Mouse (Mus musculus): ENCODE data around the gene Gpr15. TPM values are rescaled to one million over a fixed set of nuclear protein-coding genes. Genes with fewer than 3 reads are reported as not detected.

Gene Gpr15
- polyA plus RNA-seq, 1 experiment from 2014 or later: not detected

GRCm38 (mm10) chr16:58682046-58682445 lies 36.8 kb downstream of the Gpr15 start:
- no peaks in the 10 kb centered on the region for H3K9me3 ChIP-seq (ENCODE audit: control insufficient read depth, low read length)
- H3K4me3 ChIP-seq (ENCODE audit: low read length): no peak overlapping the region
- no peak overlapping the region for H3K27ac ChIP-seq (ENCODE audit: low read depth, low read length)
- H3K27me3 ChIP-seq (ENCODE audit: control insufficient read depth, insufficient read depth, low read length): no peaks in the 10 kb centered on the region
- H3K9ac ChIP-seq (ENCODE audit: low read depth, low read length): no peak overlapping the region
- no peaks in the 10 kb centered on the region for H3K4me1 ChIP-seq (ENCODE audit: control insufficient read depth, insufficient read depth, low read length)
- ATAC-seq (ENCODE audit: low FRiP score, low TSS enrichment): no peak
- 94% methylated on average over 6 of the region's 6 CpGs for WGBS
- peaks cover 19% of the 10 kb centered on the region; the same call in 1 of the 2 replicates for H3K36me3 ChIP-seq (ENCODE audit: control insufficient read depth, insufficient read depth, low read length)
- no peak overlapping the region for H3K4me2 ChIP-seq (replicated peaks; ENCODE audit: low read depth, low read length)

GRCm38 (mm10) chr16:58678660-58679059 lies 40.2 kb downstream of the Gpr15 start:
- Histone ChIP-seq H3K27ac (ENCODE audit: low read depth, low read length) (no peak overlapping the region), H3K36me3 (ENCODE audit: control insufficient read depth, insufficient read depth, low read length) (peaks cover 43% of the 10 kb centered on the region), H3K4me3 (ENCODE audit: low read length) (no peak overlapping the region), H3K9me3 (ENCODE audit: control insufficient read depth, low read length) (no peaks in the 10 kb centered on the region), H3K4me1 (ENCODE audit: control insufficient read depth, insufficient read depth, low read length) (no peaks in the 10 kb centered on the region), H3K27me3 (ENCODE audit: control insufficient read depth, insufficient read depth, low read length) (no peaks in the 10 kb centered on the region), H3K9ac (ENCODE audit: low read depth, low read length) (no peak overlapping the region), H3K4me2 (replicated peaks; ENCODE audit: low read depth, low read length) (no peak overlapping the region)
- 80% methylated on average over 7 of the region's 7 CpGs for WGBS
- ATAC-seq (ENCODE audit: low FRiP score, low TSS enrichment): no peak

GRCm38 (mm10) chr16:58677491-58677890 lies 41.4 kb downstream of the Gpr15 start:
- WGBS: 91% methylated on average over 5 of the region's 5 CpGs
- H3K9ac ChIP-seq (ENCODE audit: low read depth, low read length): no peak overlapping the region
- H3K4me2 ChIP-seq (replicated peaks; ENCODE audit: low read depth, low read length): no peak overlapping the region
- no peaks in the 10 kb centered on the region for H3K9me3 ChIP-seq (ENCODE audit: control insufficient read depth, low read length)
- peaks cover 46% of the 10 kb centered on the region for H3K36me3 ChIP-seq (ENCODE audit: control insufficient read depth, insufficient read depth, low read length)
- ATAC-seq (ENCODE audit: low FRiP score, low TSS enrichment): no peak
- no peak overlapping the region for H3K27ac ChIP-seq (ENCODE audit: low read depth, low read length)
- H3K4me3 ChIP-seq (ENCODE audit: low read length): no peak overlapping the region
- no peaks in the 10 kb centered on the region for H3K4me1 ChIP-seq (ENCODE audit: control insufficient read depth, insufficient read depth, low read length)
- no peaks in the 10 kb centered on the region for H3K27me3 ChIP-seq (ENCODE audit: control insufficient read depth, insufficient read depth, low read length)

GRCm38 (mm10) chr16:58676633-58677032 lies 42.2 kb downstream of the Gpr15 start:
- no peaks in the 10 kb centered on the region for H3K9me3 ChIP-seq (ENCODE audit: control insufficient read depth, low read length)
- H3K27me3 ChIP-seq (ENCODE audit: control insufficient read depth, insufficient read depth, low read length): no peaks in the 10 kb centered on the region
- H3K36me3 ChIP-seq (ENCODE audit: control insufficient read depth, insufficient read depth, low read length): peaks cover 45% of the 10 kb centered on the region
- WGBS: 92% methylated on average over 3 of the region's 3 CpGs
- H3K4me1 ChIP-seq (ENCODE audit: control insufficient read depth, insufficient read depth, low read length): no peaks in the 10 kb centered on the region
- H3K4me2 ChIP-seq (replicated peaks; ENCODE audit: low read depth, low read length): no peak overlapping the region
- no peak overlapping the region for H3K4me3 ChIP-seq (ENCODE audit: low read length)
- H3K27ac ChIP-seq (ENCODE audit: low read depth, low read length): no peak overlapping the region
- no peak for ATAC-seq (ENCODE audit: low FRiP score, low TSS enrichment)
- H3K9ac ChIP-seq (ENCODE audit: low read depth, low read length): no peak overlapping the region

- WGBS: 80% methylated on average over 7 of the region's 7 CpGs
- Histone ChIP-seq H3K4me1 (ENCODE audit: control insufficient read depth, insufficient read depth, low read length) (peaks cover 3% of the 10 kb centered on the region; the same call in 1 of the 2 replicates), H3K9me3 (ENCODE audit: control insufficient read depth, low read length) (no peaks in the 10 kb centered on the region), H3K4me2 (replicated peaks; ENCODE audit: low read depth, low read length) (no peak overlapping the region), H3K27ac (ENCODE audit: low read depth, low read length) (no peak overlapping the region), H3K27me3 (ENCODE audit: control insufficient read depth, insufficient read depth, low read length) (no peaks in the 10 kb centered on the region), H3K4me3 (ENCODE audit: low read length) (no peak overlapping the region), H3K9ac (ENCODE audit: low read depth, low read length) (no peak overlapping the region), H3K36me3 (ENCODE audit: control insufficient read depth, insufficient read depth, low read length) (peaks cover 42% of the 10 kb centered on the region)
- no peak for ATAC-seq (ENCODE audit: low FRiP score, low TSS enrichment)
These were observed 42.7 kb downstream of the Gpr15 start for GRCm38 (mm10) chr16:58676156-58676555.

- H3K4me1 ChIP-seq (ENCODE audit: control insufficient read depth, insufficient read depth, low read length): peaks cover 5% of the 10 kb centered on the region; the same call in 1 of the 2 replicates
- peaks cover 38% of the 10 kb centered on the region for H3K36me3 ChIP-seq (ENCODE audit: control insufficient read depth, insufficient read depth, low read length)
- H3K9ac ChIP-seq (ENCODE audit: low read depth, low read length): no peak overlapping the region
- WGBS: 88% methylated on average over 13 of the region's 13 CpGs
- H3K9me3 ChIP-seq (ENCODE audit: control insufficient read depth, low read length): no peaks in the 10 kb centered on the region
- H3K27ac ChIP-seq (ENCODE audit: low read depth, low read length): no peak overlapping the region
- no peak overlapping the region for H3K4me2 ChIP-seq (replicated peaks; ENCODE audit: low read depth, low read length)
- no peak overlapping the region for H3K4me3 ChIP-seq (ENCODE audit: low read length)
- H3K27me3 ChIP-seq (ENCODE audit: control insufficient read depth, insufficient read depth, low read length): no peaks in the 10 kb centered on the region
- ATAC-seq (ENCODE audit: low FRiP score, low TSS enrichment): no peak
These were observed 43.6 kb downstream of the Gpr15 start for GRCm38 (mm10) chr16:58675256-58675655.

GRCm38 (mm10) chr16:58673811-58674410 lies 45.0 kb downstream of the Gpr15 start:
- no peak for ATAC-seq (ENCODE audit: low FRiP score, low TSS enrichment)
- Histone ChIP-seq H3K9me3 (ENCODE audit: control insufficient read depth, low read length) (no peaks in the 10 kb centered on the region), H3K27ac (ENCODE audit: low read depth, low read length) (no peak overlapping the region), H3K4me3 (ENCODE audit: low read length) (no peak overlapping the region), H3K4me2 (replicated peaks; ENCODE audit: low read depth, low read length) (no peak overlapping the region), H3K36me3 (ENCODE audit: control insufficient read depth, insufficient read depth, low read length) (peaks cover 38% of the 10 kb centered on the region), H3K27me3 (ENCODE audit: control insufficient read depth, insufficient read depth, low read length) (no peaks in the 10 kb centered on the region), H3K4me1 (ENCODE audit: control insufficient read depth, insufficient read depth, low read length) (peaks cover 7% of the 10 kb centered on the region; the same call in 1 of the 2 replicates), H3K9ac (ENCODE audit: low read depth, low read length) (no peak overlapping the region)
- 77% methylated on average over 15 of the region's 15 CpGs for WGBS

- Histone ChIP-seq H3K9ac (ENCODE audit: low read depth, low read length) (no peak overlapping the region), H3K36me3 (ENCODE audit: control insufficient read depth, insufficient read depth, low read length) (peaks cover 26% of the 10 kb centered on the region), H3K4me2 (replicated peaks; ENCODE audit: low read depth, low read length) (no peak overlapping the region), H3K4me1 (ENCODE audit: control insufficient read depth, insufficient read depth, low read length) (peaks cover 7% of the 10 kb centered on the region; the same call in 1 of the 2 replicates), H3K27ac (ENCODE audit: low read depth, low read length) (no peak overlapping the region), H3K9me3 (ENCODE audit: control insufficient read depth, low read length) (no peaks in the 10 kb centered on the region), H3K27me3 (ENCODE audit: control insufficient read depth, insufficient read depth, low read length) (no peaks in the 10 kb centered on the region), H3K4me3 (ENCODE audit: low read length) (no peak overlapping the region)
- 91% methylated on average over 13 of the region's 13 CpGs for WGBS
- ATAC-seq (ENCODE audit: low FRiP score, low TSS enrichment): no peak
These were observed 46.5 kb downstream of the Gpr15 start for GRCm38 (mm10) chr16:58672396-58672795.

- WGBS: 67% methylated on average over 8 of the region's 8 CpGs
- peak overlapping the region; percentile 90; the same call in 1 of the 2 replicates for H3K9ac ChIP-seq (ENCODE audit: low read depth, low read length)
- peaks cover 7% of the 10 kb centered on the region; the same call in 1 of the 2 replicates for H3K4me1 ChIP-seq (ENCODE audit: control insufficient read depth, insufficient read depth, low read length)
- peak overlapping the region; percentile 91 for H3K4me3 ChIP-seq (ENCODE audit: low read length)
- peaks cover 26% of the 10 kb centered on the region for H3K36me3 ChIP-seq (ENCODE audit: control insufficient read depth, insufficient read depth, low read length)
- H3K4me2 ChIP-seq (replicated peaks; ENCODE audit: low read depth, low read length): peak overlapping the region; percentile 84
- H3K9me3 ChIP-seq (ENCODE audit: control insufficient read depth, low read length): no peaks in the 10 kb centered on the region
- H3K27ac ChIP-seq (ENCODE audit: low read depth, low read length): no peak overlapping the region
- ATAC-seq (ENCODE audit: low FRiP score, low TSS enrichment): no peak
- H3K27me3 ChIP-seq (ENCODE audit: control insufficient read depth, insufficient read depth, low read length): no peaks in the 10 kb centered on the region
These were observed 47.5 kb downstream of the Gpr15 start for GRCm38 (mm10) chr16:58671212-58671985.
